Mouse (Mus musculus) frontal cortex, postnatal 25 days (tissue): Measurements from ENCODE around the gene Arhgef3.

Source experiments
- DNase-seq, 2 experiments: peaks; one replicate each; pipeline ENCODE4 v3.0.0; 2022; ENCODE audit warnings: low spot score in 2 of 2

Gene Arhgef3

DNA sequence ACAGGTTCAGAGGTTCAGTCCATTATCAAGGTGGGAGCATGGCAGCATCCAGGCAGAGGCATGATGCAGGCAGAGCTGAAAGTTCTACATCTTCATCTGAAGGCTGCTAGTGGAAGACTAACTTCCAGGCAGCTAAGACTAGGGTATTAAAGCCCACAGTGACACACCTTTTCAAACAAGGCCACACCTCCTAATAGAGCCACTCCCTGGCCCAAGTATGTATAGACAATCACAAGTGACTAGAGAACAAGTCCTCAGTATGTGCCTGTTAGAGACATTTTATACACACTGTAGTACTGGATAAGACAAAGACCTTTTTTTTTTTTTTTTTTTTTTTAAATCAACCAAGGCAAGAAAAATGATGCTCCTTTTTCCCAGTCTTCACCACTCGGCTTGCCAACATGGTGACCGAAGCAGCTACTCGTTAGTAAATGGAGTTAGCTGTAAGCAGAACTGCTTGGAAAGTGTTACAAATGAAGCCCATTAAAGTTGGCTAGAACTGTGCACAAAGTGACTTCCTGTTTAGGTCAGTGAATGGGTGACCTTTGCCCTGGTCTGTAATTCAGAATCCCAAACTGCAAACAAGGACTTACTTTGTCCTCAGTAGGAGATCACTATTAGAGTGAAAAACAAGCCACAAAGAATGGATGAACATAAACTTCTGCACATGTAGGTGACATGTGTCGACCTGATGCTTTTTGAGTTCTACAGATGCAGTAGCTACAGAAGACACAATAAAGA, 229.7 kb downstream of the Arhgef3 start:
- DNase-seq, result no peak

DNA sequence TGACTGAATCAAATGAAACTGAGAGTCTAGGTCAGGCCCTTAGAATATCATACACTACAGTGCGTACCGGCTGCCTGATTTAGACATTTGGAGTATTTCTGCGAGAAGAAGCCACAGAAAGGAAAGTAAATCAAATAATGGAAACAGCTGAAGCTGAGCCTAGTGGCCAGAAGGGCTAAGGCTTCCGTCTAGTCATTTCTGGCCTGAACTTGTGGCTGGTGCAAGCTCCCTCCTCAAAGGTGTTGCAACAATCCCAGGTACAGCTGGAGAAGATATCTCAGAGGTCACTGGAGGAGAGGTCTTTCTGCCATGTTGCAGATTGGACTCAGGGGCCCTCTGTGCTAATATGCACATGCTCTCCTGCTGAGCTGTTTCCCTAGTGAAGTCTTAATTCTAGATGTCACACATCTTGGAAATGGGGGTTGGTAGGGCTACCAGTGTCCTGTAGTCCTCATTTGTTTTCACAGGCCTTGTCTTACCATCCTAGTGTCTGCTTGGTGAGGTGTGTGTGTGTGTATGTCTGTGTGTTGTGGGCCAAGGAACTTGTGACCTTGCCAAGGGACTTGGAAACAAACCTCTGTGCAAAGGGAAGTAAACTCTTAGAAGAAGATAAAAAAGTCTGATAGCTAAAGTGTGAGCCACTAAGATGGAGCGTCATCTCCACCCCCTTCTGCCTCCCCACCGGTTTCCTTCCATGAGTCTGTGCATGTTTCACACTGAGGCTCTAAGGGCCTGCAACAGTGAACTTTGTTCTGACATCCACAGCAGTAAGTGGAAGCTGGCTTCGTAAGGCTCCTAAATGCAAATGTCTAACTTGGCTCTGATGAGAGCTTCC, 230.6 kb downstream of the Arhgef3 start:
- DNase-seq, result no peak

DNA sequence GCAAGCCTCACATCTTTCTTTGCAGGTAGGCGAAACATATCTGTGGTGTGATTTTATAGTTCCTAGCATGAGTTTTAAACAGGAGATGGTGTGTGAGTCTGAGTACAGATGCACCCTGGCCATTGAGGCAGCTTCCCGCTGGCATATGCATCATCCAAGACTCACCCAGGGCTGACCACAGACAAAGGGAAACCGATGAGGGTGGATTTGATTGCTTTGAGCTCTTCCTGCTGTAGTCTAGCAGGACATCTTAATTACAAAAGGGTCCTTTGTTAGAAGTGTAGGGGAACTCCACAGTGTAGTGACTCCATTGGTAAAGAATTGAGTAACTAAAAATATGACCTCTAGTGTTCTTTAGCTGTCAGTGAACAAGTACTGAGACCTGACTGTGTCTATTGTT, 232.5 kb downstream of the Arhgef3 start:
- DNase-seq, result no peak

DNA sequence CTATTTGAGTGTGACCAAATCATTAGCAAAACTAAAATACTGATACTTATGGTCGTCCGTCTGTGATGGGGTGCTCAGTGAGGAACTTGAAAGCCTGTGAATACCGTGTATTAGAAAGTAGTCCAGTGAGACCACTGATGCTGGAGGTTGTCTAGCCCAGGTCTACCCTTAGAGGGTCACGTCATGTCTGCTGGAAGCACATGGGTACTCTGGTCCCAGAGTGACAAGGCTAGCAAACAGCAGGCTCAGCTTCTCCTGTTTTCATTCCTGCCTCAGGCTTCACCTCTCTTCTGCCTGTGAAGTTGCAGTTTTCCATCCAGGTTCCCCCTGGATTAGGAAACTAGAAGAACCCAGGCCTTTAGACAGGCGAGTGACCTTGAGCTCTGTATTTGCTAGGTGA, 233.0 kb downstream of the Arhgef3 start:
- no peak for DNase-seq

DNA sequence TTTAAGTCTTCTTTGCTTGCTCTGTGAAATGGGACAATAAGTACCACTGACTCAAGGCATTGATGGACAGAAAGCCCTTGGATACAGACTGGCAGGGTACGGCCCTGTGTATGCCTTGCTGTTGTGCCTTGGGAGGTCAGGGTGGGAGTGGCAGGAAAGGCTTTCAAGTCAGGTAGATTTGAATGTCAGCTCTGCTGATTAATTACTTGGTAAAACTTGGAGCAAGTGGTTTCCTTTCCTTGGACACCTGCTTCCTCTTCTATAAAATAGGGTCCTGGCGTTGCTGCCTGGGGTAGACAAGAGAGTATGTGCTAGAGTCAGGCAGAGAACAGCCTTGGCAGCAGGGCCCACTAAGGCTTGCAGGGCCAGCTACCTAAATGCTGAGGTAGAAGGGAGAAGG, 233.4 kb downstream of the Arhgef3 start:
- no peak for DNase-seq

DNA sequence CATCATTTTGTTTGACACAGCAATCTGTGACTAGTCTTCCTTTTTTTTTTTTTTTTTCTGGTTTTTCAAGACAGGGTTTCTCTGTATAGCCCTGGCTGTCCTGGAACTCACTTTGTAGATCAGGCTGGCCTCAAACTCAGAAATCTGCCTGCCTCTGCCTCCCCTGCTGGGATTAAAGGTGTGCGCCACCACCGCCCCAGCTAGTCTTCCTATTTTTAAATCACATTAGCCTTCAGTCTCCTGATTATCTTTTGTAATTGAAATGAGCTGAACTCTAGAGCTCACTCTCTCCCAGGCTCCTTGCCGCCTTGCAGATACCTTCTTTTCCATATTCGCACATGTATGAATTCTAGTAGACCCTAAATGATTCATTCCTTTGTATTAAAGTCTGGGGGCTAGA, 234.0 kb downstream of the Arhgef3 start:
- no peak for DNase-seq

DNA sequence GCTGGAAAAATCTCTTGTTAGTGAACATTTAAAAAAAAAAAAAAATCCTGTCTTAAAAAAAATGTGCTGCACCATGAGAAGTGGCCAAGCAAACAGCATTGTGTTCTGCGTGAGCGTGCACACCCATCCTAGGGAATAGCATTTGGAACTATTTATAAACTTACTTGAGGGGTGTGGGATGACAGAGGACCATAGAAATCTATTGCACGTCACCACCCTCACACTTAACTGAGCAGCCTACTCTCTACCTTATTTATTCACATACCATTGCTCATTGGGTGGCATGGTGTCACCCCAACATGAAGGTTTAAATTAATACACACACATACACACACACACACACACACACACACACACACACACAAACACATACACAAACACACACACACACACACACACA, 234.4 kb downstream of the Arhgef3 start:
- no peak for DNase-seq

DNA sequence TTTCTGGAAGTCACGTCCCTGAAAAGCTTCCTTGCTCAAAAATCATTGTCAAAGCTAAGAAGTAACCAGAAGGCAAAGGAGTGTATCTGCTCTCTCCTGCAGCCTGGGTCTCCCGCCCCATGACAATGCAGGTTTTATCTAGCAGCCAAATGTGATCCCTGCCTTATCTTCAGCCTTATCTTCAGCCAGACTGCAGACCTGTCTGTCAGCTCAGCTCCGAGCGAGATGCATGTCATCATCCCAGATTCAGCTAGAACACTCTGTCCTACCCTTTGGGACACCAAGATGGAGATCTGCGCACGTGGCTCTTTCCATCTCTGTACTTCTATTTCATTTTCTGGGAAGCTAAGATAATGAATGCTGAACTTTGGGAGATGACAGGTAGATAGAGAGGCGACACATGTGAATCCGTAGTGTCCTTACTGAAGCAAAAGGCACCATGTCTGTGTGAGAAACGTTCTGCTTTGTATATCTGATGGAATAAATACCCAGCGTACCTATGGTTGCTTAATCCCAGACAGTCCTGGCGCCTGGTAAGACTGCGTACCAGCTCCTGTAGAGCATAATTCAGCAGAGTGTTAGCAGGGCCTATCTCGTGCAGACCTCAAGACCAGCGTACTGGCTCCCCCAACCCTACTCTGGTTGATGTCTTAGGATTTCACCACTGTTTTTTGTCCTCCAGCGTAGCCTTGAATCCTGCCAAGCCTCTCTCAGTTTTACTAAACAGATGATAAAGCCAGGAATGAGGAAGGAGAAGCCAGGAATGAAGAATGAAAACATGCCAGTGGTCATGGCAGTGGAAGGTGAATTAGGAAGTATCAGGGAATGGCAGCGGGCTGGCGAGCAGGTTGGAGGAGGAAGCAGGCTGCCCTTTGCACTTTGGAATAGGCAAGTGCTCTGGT, 235.4 kb downstream of the Arhgef3 start:
- DNase-seq, result no peak

DNA sequence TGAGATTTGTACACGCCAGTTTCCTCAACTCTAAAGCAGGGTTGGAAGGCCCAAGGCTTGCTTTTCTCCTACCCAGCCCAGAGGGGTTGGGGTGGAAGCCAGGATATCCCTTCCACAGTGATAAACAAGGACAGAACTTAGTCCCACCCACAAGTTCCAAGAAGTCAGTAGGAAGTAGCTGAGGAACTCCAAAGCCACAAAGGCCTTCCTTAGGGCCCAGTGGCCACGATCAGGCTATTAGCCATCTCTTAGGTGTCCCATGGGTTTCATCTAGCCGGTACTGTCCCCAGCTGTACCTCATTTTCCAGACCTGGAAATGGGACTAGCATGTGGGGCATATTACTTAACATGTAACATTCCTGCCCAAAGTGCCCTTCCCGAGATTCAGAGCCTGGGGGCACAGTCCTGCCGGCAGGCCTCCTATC, 236.4 kb downstream of the Arhgef3 start:
- no peak for DNase-seq

DNA sequence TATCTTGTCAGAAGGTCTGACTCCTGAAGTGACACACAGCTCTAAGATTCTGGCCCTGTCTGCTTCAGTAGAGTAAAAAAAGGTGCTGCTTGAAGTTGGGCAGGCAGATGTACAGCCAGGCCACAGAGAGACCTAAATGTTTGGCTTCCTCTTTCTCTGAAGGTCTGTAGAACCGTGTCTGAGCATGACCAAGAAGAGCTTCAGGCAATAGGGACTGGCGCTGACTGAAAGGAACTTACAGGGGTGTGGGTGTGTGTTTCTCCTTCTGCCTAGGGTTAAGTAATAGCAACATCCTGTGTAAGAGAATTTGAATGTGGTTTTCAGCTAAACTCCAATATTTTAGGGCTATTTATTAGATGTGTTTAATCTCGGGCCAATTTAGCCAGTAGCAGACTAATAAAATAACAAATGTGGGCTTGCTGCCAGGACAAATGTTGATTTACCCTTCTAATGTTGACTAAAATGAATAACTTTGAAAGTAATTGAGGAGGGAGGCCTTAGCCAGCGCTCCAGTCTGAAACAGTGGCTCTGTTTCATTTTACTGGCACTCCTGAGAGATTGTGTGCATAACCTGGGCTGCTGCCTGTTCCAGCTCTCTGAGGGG, 236.9 kb downstream of the Arhgef3 start:
- DNase-seq, result no peak

DNA sequence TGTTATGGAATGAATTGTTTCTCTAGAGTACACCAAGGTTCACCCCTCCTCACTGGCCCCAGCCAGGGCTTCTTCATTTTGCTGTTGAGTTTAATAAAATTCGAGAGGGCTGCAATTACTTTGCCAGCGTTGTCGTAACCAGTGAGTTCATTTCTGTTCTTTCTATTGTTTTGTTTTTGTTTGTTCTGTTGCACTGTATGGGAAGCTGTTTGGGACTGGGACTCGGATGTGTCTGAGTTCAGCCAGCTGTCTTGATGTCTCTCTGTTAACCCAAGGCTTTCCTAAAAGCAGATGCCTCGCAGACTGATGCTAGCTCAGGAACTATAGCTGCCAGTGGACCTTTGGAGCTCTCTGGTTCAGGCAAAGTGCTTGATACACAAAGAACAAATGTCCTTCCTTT, 237.8 kb downstream of the Arhgef3 start:
- no peak for DNase-seq

DNA sequence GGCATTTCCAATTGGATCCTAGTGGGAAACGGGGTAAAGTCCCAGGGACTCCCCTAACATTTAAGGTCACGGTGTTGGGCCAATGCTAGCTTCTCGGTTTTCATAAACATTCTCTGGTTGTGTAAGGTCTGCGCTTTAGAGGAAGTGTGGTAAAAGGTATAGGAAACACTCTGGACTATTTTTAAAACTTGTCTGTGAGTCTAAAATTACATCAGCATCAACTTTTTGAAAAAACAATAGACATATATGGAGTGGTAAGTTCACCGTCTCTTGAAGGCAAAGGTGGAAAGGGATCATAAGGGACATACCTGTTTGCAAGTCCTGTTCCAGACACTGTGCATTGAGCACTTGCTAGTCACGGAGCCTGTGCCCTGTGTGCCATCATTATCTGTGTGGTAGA, 240.5 kb downstream of the Arhgef3 start:
- no peak for DNase-seq

DNA sequence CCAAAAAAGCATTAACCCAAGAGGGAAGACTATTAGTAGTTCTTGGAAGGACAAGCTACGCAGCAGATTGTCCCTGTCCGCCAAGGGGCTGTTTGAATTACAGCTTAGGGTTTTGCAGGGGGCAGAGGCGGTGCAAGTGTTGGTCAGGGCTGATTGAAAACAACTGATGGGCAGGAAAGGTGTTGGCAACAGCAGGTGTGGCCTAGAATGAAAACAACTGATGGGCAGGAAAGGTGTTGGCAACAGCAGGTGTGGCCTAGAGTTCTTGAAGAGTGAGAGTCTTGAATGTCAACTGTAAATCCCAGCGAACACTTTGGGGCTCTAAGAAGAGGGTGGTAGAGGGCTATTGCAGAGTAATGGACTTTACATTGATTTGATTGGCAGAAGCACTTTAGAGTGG, 241.2 kb downstream of the Arhgef3 start:
- DNase-seq, result no peak

DNA sequence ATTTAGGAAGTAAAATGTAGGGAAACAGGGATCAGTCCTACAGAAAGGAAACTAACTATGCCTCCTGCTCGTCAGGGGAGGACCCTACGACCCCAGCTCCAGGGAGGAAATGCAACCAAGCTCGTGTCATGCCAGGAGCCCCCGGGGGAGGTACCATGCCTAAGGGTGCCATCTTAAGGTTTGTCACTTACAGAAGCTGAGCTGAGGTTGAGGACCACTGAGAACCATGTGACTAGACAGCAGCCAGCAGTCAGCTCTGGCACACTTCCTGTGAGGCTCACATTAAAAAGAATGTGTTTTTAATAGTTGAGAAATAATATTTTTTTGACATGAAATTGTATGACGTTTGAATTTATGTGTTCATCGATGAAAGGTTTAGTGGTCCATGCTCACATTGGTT, 242.4 kb downstream of the Arhgef3 start:
- no peak for DNase-seq

DNA sequence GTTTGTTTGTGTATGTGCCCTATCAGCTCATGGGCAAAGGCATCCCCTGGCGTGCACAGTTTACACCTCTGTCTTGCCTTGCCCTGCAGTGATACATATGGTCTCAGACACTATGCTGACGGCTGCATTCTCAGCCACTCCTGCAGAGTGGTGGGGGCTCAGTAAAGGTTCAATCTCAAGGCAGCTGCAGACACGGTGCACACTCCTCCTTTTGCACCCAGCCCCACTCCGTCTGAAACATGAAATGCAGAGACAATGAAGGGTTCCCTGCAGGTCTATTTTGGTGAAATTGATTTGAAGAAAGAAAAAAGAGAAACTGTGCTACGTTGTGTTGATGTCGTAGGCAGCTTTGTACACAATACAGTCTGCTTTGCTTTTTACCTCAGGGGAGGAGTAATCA, 243.5 kb downstream of the Arhgef3 start:
- no peak for DNase-seq

DNA sequence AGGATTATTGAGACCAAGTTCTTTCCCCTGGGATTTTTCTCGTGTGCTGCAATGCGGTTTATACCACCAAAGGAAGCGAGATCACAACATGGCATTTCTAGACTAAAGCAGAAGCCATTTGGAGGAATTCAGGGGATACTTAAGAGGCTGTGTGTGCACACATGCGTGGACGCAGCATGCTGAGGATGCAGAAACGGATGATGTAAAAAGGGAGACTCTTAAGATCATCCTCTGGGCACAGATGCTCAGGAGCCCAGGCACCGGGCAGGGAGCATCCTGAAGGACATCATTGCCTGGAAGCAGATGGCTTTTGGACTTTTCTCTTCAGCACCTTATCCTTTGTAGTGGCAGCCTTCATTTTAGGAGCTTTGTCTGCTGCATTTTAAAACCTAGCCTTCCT, 246.2 kb downstream of the Arhgef3 start:
- DNase-seq, result no peak

DNA sequence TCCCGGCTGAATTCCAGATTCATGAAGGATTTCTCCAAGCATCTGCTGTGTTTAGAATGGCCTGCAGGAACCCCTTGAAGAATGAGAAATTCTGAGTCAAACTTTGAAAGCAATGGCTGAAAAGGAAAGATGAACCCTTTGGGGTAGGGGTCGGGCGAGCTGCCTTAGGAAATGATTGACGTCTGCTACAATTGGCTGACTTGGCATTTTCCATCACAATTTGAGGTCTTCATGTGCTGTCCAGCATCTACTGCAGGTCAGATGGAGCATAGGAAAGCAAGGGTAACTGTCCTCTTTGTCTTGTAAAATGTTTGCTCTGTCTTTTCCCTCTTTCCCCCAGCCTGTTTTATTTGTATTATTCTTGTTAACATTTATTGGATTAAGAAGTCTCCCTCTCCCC, 246.8 kb downstream of the Arhgef3 start:
- no peak for DNase-seq

DNA sequence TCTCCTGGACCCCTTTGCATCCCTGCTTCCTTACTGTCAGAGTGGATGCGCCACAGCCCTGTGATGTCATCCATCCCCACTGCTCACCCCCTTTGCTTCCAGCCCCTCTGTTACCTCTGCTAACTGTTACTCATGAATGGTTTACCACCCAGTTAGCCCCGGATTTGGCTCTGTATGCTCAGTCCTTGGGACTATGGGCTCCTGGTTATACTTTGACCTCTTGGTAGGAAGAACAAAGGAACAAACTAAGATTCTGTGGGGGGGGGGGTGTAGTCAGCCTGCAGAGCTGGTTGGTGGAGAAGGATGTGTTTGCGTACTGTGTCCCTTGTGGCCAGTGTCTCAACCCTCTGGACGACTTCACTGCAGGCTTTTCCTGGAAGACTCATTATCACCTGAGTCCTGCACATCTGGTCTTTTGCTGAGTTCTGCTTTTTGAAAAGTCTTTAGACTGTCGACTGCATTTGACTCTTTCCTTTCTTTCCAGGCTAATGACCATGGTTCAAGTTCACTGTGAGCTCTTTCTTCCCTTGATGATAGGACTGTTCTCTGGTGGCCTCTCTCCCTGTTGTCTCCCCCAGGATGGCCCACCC, 250.1 kb downstream of the Arhgef3 start:
- DNase-seq, result no peak

DNA sequence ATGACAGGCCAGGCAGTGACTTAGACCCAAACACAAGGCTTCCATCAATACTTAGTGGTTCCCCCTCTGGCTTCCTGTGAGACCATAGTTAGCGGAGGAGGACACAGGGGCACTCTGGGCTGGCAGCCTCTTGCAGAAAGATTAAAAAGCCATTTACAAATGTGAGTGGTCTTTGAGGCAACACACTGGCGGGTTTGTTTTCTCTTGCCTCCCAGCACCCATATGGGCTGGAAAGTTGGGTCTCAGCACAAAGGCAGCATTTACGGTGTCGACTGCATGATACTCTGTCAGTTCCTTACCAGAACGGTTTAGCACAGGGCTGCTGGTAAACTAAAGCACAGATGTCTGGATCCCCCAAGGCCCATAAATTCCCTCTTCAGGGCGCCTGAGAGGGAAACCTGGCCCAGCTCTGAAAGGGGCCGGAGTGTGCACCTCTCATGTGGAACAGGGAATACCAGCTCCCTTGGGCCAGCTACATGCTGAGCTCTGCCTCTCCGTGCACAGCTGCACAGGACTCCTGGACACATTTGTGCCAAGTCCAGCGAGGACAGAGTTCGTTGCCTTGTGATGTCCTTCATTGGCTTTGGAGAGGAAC, 252.5 kb downstream of the Arhgef3 start:
- no peak for DNase-seq

DNA sequence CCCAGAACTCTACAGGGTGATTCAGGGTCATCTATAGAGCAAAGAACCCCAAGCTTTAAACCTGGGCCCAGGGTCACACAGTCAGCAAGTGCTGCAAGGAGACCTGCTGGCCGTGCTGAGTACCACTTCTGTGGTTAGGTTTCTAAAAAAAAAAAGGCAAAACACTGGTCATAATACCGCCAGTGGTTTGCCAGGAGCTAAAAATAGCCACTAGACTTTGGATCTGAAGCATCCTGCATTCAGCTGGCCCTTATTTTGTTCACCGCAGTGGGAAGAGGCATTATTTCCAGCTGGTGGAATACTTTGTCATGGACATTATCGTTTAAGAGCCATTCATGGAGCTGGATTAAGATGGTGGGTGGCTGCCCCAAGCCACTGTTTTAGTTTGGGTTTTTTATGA, 253.9 kb downstream of the Arhgef3 start:
- DNase-seq, result no peak

DNA sequence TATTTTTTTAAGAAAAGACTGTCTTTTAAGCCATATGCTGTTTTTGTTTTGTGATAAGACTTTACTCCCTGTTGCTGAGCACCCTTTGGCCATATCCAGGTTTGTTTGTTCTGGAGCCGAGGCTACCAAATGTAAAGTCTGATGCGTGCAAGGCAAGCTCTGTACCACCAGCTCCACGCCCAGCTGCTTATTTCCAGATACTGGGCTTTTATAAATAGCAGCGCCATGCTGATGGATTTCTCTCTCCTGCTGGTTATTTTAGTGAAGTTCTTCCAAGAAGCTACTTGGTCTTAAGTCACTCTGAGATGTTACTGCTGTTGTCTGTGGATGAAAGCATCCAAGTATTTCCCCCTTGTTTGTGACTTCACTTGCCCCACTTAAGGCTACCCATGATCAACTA, 254.8 kb downstream of the Arhgef3 start:
- no peak for DNase-seq
